Mouse (Mus musculus): ENCODE data around the gene Trmt61a. TPM values are rescaled to one million over a fixed set of nuclear protein-coding genes. Genes with fewer than 3 reads are reported as not detected.
"Not testable (repeated sequence)": the region's sequence is repeated elsewhere in the genome, so short reads cannot be mapped to it uniquely, and the experiment has no call there.

Trmt61a gene
- polyA plus RNA-seq (2014; fragmentation: Nextera tagmentation; extraction: Ambion mirVana) = 5.8 and 7.8 TPM in 2 replicates

DNA sequence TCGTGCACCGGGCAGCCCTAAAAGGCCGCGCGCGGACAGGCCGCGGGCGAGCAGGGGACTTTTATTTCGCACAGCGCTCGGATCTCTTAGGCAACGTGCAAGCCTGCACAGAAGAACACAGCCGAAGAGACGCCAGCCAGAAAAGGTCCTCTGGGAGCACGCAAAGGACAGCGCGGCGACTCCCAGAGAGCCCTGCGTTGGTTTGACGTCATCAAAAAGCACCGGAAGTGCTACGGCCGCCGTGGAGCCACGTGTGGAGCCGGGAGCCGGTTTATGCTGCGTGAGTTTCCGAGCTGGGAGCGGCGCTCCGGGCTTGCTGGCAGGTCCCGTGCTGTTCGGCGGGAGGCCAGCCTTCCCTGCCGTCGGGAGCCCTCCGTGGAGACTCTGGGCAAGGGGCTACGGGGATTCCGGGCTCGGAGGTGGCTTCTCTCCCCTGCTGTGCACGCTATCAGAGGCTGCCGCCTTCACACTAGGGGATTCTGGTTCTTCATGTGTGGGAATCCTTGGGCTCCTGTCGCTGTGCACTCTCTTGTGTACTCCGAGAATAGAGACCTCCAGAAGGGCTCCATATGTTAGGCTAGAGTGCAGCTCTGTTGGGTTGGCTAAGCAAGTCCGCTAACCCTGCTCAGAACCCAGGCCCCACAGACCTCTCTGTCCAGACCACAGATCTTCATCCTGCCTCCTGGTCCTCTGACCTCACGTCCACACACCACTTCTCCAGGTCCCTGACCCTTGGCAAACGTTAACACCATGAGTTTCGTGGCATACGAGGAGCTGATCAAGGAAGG lies at the start of gene Trmt61a:
TSS of gene Trmt61a (plus strand) at position 224 of the 788 bp plus-strand sequence.
- peak within 1 kb of the TSS; percentile 83 for H3K9ac ChIP-seq (ENCODE audit: low read length)
- H3K36me3 ChIP-seq (ENCODE audit: control insufficient read depth, insufficient read depth, low read length) = peaks cover 18% of the 10 kb centered on the region
- WGBS = under 1% methylated on average over 50 of the region's 51 CpGs
- ATAC-seq (peak; percentile 93), DNase-seq (ENCODE audit: low spot score) (peak; percentile 97)
- H3K9me3 ChIP-seq (replicated peaks; ENCODE audit: control insufficient read depth, low read length) = no peaks in the 10 kb centered on the region
- H3K4me3 ChIP-seq (ENCODE audit: low read depth, low read length) = peak within 1 kb of the TSS; percentile 66
- H3K27me3 ChIP-seq (replicated peaks; ENCODE audit: control insufficient read depth, insufficient read depth, low read length) = no peaks in the 10 kb centered on the region
- H3K4me1 ChIP-seq (ENCODE audit: control insufficient read depth, insufficient read depth, low read length) = peaks cover 13% of the 10 kb centered on the region
- H3K4me2 ChIP-seq (ENCODE audit: low read length) = peak within 1 kb of the TSS; percentile 94
- H3K27ac ChIP-seq (ENCODE audit: low read depth, low read length) = peak within 1 kb of the TSS; percentile 96

DNA sequence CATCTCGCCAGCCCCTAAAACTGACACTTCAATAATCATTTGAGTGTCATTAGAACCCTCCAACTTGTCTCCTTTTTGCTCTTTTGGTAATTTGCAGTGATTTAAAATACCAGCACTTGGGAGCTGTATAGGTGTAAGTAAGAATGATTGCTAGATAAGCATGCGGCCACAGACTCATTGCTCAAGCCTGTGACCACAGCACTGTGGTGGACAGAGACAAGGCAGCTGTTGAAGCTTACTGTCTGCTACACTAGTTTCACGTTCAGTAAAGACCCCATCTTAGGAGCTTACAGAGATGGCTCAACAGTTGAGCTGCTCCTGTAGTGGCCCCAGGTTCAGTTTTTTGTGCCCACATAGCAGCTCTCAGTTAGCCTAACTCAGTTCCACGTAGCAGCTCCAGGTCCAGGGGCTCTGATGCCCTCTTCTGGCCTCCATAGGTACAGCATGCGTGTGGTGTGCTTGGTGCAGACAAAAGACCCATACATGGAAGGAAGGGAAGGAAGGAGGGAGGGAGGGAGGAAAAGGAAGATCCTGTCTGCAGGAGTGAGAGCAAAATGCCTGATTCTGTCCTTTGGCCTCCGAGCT lies 29.8 kb upstream of the Trmt61a start:
- Histone ChIP-seq H3K9ac (ENCODE audit: low read length) (no peak overlapping the region), H3K27ac (ENCODE audit: low read depth, low read length) (no peak overlapping the region), H3K27me3 (replicated peaks; ENCODE audit: control insufficient read depth, insufficient read depth, low read length) (no peaks in the 10 kb centered on the region), H3K4me2 (ENCODE audit: low read length) (no peak overlapping the region), H3K4me1 (ENCODE audit: control insufficient read depth, insufficient read depth, low read length) (no peaks in the 10 kb centered on the region), H3K9me3 (replicated peaks; ENCODE audit: control insufficient read depth, low read length) (no peaks in the 10 kb centered on the region), H3K4me3 (ENCODE audit: low read depth, low read length) (no peak overlapping the region), H3K36me3 (ENCODE audit: control insufficient read depth, insufficient read depth, low read length) (peaks cover 83% of the 10 kb centered on the region)
- 59% methylated on average over 6 of the region's 6 CpGs for WGBS
- ATAC-seq (peak; percentile 72), DNase-seq (ENCODE audit: low spot score) (peak; percentile 84)

DNA sequence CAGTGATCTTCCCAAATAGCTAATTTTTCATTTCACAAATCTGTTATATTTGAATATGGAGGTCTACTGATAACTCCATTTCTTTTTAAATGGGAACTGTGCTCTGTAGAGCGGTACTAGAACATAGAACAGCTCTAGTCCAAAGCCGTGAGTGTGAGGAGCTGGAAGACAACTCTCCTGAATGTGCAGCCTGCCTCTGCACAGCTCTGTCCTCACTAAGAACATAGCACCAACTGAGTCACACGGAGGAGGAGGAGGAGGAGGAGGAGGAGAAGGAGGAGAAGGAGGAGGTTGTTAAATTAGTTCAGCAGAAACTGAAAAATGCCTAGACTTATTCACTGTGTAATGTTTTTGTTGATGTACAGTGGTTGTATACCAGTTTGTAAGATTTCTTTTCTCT lies 25.0 kb upstream of the Trmt61a start:
- DNase-seq (ENCODE audit: low spot score) = no peak
- no peaks in the 10 kb centered on the region for H3K27me3 ChIP-seq (replicated peaks; ENCODE audit: control insufficient read depth, insufficient read depth, low read length)
- no peak for ATAC-seq
- H3K36me3 ChIP-seq (ENCODE audit: control insufficient read depth, insufficient read depth, low read length) = peaks cover 77% of the 10 kb centered on the region
- no peak overlapping the region for H3K9ac ChIP-seq (ENCODE audit: low read length)
- H3K27ac ChIP-seq (ENCODE audit: low read depth, low read length) = no peak overlapping the region
- H3K4me1 ChIP-seq (ENCODE audit: control insufficient read depth, insufficient read depth, low read length) = no peaks in the 10 kb centered on the region
- H3K4me3 ChIP-seq (ENCODE audit: low read depth, low read length) = no peak overlapping the region
- no peaks in the 10 kb centered on the region for H3K9me3 ChIP-seq (replicated peaks; ENCODE audit: control insufficient read depth, low read length)
- H3K4me2 ChIP-seq (ENCODE audit: low read length) = no peak overlapping the region
- 87% methylated on average over 3 of the region's 3 CpGs for WGBS

DNA sequence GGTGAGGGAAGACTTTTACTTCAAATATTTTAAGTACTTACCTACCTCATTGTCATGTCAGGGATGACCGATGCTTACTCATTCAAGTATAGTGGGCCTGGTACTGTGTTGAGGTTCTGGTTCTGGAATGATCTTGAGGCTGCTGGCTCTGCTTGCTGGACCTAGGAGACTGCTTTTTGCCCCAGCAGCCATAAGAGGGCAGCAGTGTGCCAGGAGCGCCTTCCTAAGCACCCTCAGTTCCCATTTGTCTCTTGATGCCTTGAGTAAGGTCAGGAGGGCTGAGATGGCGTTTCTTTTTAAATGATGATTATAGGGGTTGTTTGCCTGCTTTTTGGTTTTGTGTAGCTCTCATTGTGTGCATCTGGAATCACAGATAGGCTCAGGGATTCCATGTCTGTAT lies 24.5 kb upstream of the Trmt61a start:
- Histone ChIP-seq H3K9ac (ENCODE audit: low read length) (peak overlapping the region; percentile 21; the same call in 1 of the 2 replicates), H3K27me3 (replicated peaks; ENCODE audit: control insufficient read depth, insufficient read depth, low read length) (no peaks in the 10 kb centered on the region), H3K9me3 (replicated peaks; ENCODE audit: control insufficient read depth, low read length) (no peaks in the 10 kb centered on the region), H3K36me3 (ENCODE audit: control insufficient read depth, insufficient read depth, low read length) (peaks cover 72% of the 10 kb centered on the region), H3K27ac (ENCODE audit: low read depth, low read length) (0 out of 2 replicates have a peak overlapping the region, but pooled peaks have one; percentile 39), H3K4me3 (ENCODE audit: low read depth, low read length) (no peak overlapping the region), H3K4me2 (ENCODE audit: low read length) (no peak overlapping the region), H3K4me1 (ENCODE audit: control insufficient read depth, insufficient read depth, low read length) (no peaks in the 10 kb centered on the region)
- 33% methylated on average over 3 of the region's 3 CpGs for WGBS
- DNase-seq (ENCODE audit: low spot score) (peak; percentile 80), ATAC-seq (peak; percentile 69)

DNA sequence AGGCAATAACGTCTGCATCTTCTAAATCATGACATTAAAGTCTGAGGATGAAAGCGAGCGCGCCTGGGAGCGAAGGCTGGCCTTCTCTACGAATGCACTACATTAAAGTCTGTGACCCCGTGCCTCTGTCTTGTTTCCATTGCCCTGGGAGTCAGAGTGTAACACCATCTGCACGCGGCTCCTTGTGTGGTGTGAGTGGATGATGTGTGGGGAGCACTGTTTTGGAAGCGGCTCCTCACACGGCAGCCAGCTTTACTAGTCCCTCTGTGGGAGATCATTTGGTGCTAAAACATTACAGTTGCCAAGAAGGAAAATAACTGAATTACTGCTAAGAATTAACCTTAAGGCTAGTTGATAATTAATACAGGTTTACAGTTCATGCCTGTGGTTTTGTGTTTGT lies 22.2 kb upstream of the Trmt61a start:
- Histone ChIP-seq H3K27me3 (replicated peaks; ENCODE audit: control insufficient read depth, insufficient read depth, low read length) (no peaks in the 10 kb centered on the region), H3K4me2 (ENCODE audit: low read length) (no peak overlapping the region), H3K4me3 (ENCODE audit: low read depth, low read length) (no peak overlapping the region), H3K36me3 (ENCODE audit: control insufficient read depth, insufficient read depth, low read length) (peaks cover 68% of the 10 kb centered on the region), H3K9ac (ENCODE audit: low read length) (no peak overlapping the region), H3K4me1 (ENCODE audit: control insufficient read depth, insufficient read depth, low read length) (no peaks in the 10 kb centered on the region), H3K9me3 (replicated peaks; ENCODE audit: control insufficient read depth, low read length) (no peaks in the 10 kb centered on the region), H3K27ac (ENCODE audit: low read depth, low read length) (no peak overlapping the region)
- WGBS = 93% methylated on average over 11 of the region's 11 CpGs
- ATAC-seq = no peak
- DNase-seq (ENCODE audit: low spot score) = no peak

DNA sequence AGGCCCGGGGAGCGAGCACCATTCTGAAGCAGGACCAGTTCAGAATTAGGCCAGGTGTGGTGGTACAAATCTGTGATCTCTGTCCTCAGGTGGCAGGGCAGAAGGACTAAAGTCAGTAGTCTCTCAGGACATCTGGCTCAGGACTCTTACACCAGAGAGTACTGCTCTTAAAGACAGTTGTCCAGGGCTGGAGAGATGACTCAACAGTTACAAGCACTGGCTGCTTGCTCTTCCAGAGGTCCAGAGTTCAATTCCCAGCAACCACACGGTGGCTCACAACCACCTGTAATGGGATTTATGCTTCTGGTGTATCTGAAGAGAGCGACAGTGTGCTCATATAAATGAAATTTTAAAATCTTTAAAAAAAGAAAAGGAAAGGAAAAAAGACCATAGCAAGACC lies 18.6 kb upstream of the Trmt61a start:
- Histone ChIP-seq H3K27ac (ENCODE audit: low read depth, low read length) (no peak overlapping the region), H3K27me3 (replicated peaks; ENCODE audit: control insufficient read depth, insufficient read depth, low read length) (no peaks in the 10 kb centered on the region), H3K9ac (ENCODE audit: low read length) (no peak overlapping the region), H3K36me3 (ENCODE audit: control insufficient read depth, insufficient read depth, low read length) (peaks cover 50% of the 10 kb centered on the region), H3K4me2 (ENCODE audit: low read length) (no peak overlapping the region), H3K4me3 (ENCODE audit: low read depth, low read length) (no peak overlapping the region), H3K9me3 (replicated peaks; ENCODE audit: control insufficient read depth, low read length) (no peaks in the 10 kb centered on the region), H3K4me1 (ENCODE audit: control insufficient read depth, insufficient read depth, low read length) (no peaks in the 10 kb centered on the region)
- no peak for DNase-seq (ENCODE audit: low spot score)
- 95% methylated on average over 4 of the region's 4 CpGs for WGBS
- no peak for ATAC-seq

DNA sequence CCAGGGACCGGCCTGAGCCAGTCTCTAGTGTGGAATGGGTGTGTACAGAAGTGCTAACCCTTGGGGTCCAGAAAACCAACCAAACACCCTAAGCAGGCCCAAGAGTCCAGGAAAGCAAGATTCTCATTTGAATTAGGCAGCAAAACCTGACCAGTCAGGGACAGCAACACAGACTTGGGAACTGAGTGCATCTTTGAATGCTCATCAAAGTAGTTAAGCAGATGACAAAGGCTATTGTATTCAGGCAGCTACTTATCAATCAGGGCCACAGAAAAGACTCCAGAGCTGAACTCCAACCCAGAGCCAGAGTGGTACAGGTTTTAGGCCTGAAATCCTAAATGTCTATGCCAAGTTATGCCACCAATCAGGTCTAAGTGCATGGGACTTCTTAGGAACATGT lies 17.3 kb upstream of the Trmt61a start:
- H3K4me2 ChIP-seq (ENCODE audit: low read length) = no peak overlapping the region
- H3K9ac ChIP-seq (ENCODE audit: low read length) = no peak overlapping the region
- ATAC-seq = no peak
- H3K4me1 ChIP-seq (ENCODE audit: control insufficient read depth, insufficient read depth, low read length) = no peaks in the 10 kb centered on the region
- H3K27ac ChIP-seq (ENCODE audit: low read depth, low read length) = no peak overlapping the region
- no peak overlapping the region for H3K4me3 ChIP-seq (ENCODE audit: low read depth, low read length)
- H3K36me3 ChIP-seq (ENCODE audit: control insufficient read depth, insufficient read depth, low read length) = peaks cover 42% of the 10 kb centered on the region
- no peaks in the 10 kb centered on the region for H3K9me3 ChIP-seq (replicated peaks; ENCODE audit: control insufficient read depth, low read length)
- WGBS = 94% methylated on average over 1 of the region's 1 CpGs
- DNase-seq (ENCODE audit: low spot score) = no peak
- H3K27me3 ChIP-seq (replicated peaks; ENCODE audit: control insufficient read depth, insufficient read depth, low read length) = no peaks in the 10 kb centered on the region

DNA sequence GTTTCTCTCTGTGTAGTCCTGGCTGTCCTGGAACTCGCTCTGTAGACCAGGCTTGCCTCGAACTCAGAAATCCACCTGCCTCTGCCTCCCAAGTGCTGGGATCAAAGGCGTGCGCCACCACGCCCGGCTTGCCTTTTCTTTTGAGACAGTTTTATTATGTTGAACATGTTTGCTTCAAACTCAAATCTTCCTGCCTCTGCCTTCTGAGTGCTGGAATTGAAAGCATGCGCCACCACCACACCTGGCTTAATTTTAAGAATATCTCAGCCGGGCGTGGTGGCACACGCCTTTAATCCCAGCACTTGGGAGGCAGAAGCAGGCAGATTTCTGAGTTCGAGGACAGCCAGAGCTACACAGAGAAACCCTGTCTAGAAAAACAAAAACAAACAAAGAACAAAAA lies 16.4 kb upstream of the Trmt61a start:
- 97% methylated on average over 11 of the region's 11 CpGs for WGBS
- not testable (repeated sequence) for DNase-seq (ENCODE audit: low spot score); H3K4me2 ChIP-seq (ENCODE audit: low read length); H3K27me3 ChIP-seq (replicated peaks; ENCODE audit: control insufficient read depth, insufficient read depth, low read length); H3K9ac ChIP-seq (ENCODE audit: low read length); H3K4me3 ChIP-seq (ENCODE audit: low read depth, low read length); H3K4me1 ChIP-seq (ENCODE audit: control insufficient read depth, insufficient read depth, low read length); ATAC-seq; H3K9me3 ChIP-seq (replicated peaks; ENCODE audit: control insufficient read depth, low read length); H3K27ac ChIP-seq (ENCODE audit: low read depth, low read length)
- peaks cover 33% of the 10 kb centered on the region for H3K36me3 ChIP-seq (ENCODE audit: control insufficient read depth, insufficient read depth, low read length)
